Mouse (Mus musculus) neural tube, embryonic 15.5 days (tissue): ENCODE measurements around the gene Vmn2r1. TPM values are rescaled to one million over a fixed set of nuclear protein-coding genes. Genes with fewer than 3 reads are reported as not detected.
A peak's percentile ranks its signal among the peaks of the same experiment; 100 is the strongest.

Experiments
- ATAC-seq: fragments of 200-750 bp; cut with Nextera tagmentation; 2 replicates; pipeline ENCODE4 v1.8.0; 2017; ENCODE audit warnings: mild to moderate bottlenecking, moderate TSS enrichment, moderate library complexity; ENCODE audit not compliant: low FRiP score
- H3K27ac ChIP-seq: fragments of 300-500 bp; sonication (generic); replicated peaks from 2 replicates; pipeline ENCODE4 v1.5.1; 2015; ENCODE audit warnings: mild to moderate bottlenecking, inconsistent platforms
- H3K27me3 ChIP-seq: fragments of 300-500 bp; sonication (generic); replicated peaks from 2 replicates; pipeline ENCODE4 v1.6.1; 2015; ENCODE audit warnings: inconsistent platforms
- H3K36me3 ChIP-seq: fragments of 300-500 bp; sonication (generic); 2 replicates; pipeline ENCODE4 v1.6.1; 2015; ENCODE audit warnings: inconsistent platforms
- H3K4me1 ChIP-seq: fragments of 300-500 bp; sonication (generic); 2 replicates; pipeline ENCODE4 v1.6.1; 2015; ENCODE audit warnings: inconsistent platforms
- H3K4me2 ChIP-seq: fragments of 300-500 bp; sonication (generic); 2 replicates; pipeline ENCODE4 v1.6.1; 2015; ENCODE audit warnings: inconsistent platforms, mild to moderate bottlenecking, moderate library complexity
- H3K4me3 ChIP-seq: fragments of 300-500 bp; sonication (generic); replicated peaks from 2 replicates; pipeline ENCODE4 v1.5.1; 2015; ENCODE audit warnings: mild to moderate bottlenecking, inconsistent platforms
- H3K9ac ChIP-seq: fragments of 300-500 bp; sonication (generic); replicated peaks from 2 replicates; pipeline ENCODE4 v1.6.1; 2015; ENCODE audit warnings: mild to moderate bottlenecking, inconsistent platforms
- H3K9me3 ChIP-seq: fragments of 300-500 bp; sonication (generic); replicated peaks from 2 replicates; pipeline ENCODE4 v1.6.1; 2016; ENCODE audit warnings: inconsistent platforms
- WGBS: fragments of 180-500 bp; shearing (Covaris S2); methylation state at CpG from one replicate; pipeline ENCODE4 v1.1.7; 2015; ENCODE audit warnings: mixed read lengths; 5-methylcytosine and 5-hydroxymethylcytosine counted together
- polyA plus RNA-seq: library from polyadenylated mRNA; unstranded; fragments of >200 nt; fragmentation: Nextera tagmentation; extraction: Ambion mirVana; gene quantifications from 2 replicates; pipeline ENCODE4 v1.2.1, GENCODE M21; 2015

Vmn2r1 gene
- polyA plus RNA-seq, result 0.08 and 0.12 TPM in 2 replicates

DNA sequence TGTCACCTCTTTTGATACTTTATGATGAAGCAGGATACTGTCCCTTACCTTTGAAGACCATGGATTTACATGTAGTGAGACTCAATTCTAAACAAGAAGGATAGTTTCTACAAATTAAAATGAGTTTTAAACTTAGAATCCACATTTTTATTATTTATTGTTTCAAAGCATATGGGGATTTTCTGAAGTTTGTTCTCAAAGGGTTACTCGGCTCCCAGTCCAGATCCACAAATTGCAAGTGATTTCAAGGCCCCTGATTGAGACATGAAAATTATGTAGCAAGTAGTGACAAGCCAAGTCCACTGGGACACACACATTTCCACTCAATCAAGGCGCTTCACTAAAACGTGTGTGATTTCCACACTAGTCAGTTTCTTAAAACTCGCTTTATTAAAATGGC lies at the start of gene Vmn2r1:
Vmn2r1 (plus strand) TSS at position 301 of the 400 bp plus-strand sequence.
- Histone ChIP-seq H3K4me3 (no peak within 1 kb of the TSS), H3K4me1 (no peaks in the 10 kb centered on the region), H3K9me3 (no peaks in the 10 kb centered on the region), H3K36me3 (no peaks in the 10 kb centered on the region), H3K27ac (no peak within 1 kb of the TSS), H3K9ac (no peak within 1 kb of the TSS), H3K27me3 (no peaks in the 10 kb centered on the region), H3K4me2 (no peak within 1 kb of the TSS)
- 83% methylated on average over 4 of the region's 4 CpGs for WGBS
- no peak for ATAC-seq

DNA sequence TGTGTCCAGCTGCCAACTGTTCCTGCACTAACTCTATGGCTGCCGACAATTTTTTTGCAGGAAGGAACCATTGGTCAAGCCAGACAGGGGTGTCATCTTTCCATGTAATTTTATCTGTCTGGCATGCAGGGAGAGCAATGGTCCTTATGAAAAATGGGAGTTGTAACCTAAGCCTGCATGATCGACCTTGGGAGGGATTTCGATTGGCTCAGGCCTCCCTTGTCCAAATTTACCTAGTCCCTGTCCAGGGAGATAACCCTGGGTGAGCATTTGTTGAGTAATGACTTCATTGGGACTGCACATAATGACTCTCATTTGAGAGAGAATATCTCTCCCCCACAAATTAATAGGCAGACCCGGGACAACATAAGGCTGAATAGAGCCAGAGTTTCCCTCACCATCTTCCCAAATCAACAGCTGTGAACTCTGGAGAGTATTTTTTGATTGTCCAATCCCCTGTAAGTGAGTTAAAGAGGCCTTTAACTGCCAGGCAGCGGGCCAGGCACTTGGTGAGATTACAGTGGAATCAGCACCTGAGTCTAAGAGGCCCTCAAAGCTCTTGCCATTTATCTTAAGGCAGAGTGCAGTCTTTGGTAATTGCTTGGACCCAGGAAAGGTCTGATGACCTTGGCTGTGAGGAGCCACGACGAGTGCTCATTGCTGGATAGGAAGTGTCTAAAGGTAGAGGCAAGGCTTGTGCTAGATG lies 43.1 kb upstream of the Vmn2r1 start:
- H3K4me1 ChIP-seq, result 0 out of 2 replicates have a peak, but pooled peaks cover 5% of the 10 kb centered on the region
- no peak overlapping the region for H3K4me2 ChIP-seq
- no peaks in the 10 kb centered on the region for H3K27me3 ChIP-seq
- no peak for ATAC-seq
- no peaks in the 10 kb centered on the region for H3K9me3 ChIP-seq
- H3K4me3 ChIP-seq, result no peak overlapping the region
- WGBS, result 75% methylated on average over 7 of the region's 7 CpGs
- H3K36me3 ChIP-seq, result no peaks in the 10 kb centered on the region
- no peak overlapping the region for H3K9ac ChIP-seq
- H3K27ac ChIP-seq, result no peak overlapping the region

DNA sequence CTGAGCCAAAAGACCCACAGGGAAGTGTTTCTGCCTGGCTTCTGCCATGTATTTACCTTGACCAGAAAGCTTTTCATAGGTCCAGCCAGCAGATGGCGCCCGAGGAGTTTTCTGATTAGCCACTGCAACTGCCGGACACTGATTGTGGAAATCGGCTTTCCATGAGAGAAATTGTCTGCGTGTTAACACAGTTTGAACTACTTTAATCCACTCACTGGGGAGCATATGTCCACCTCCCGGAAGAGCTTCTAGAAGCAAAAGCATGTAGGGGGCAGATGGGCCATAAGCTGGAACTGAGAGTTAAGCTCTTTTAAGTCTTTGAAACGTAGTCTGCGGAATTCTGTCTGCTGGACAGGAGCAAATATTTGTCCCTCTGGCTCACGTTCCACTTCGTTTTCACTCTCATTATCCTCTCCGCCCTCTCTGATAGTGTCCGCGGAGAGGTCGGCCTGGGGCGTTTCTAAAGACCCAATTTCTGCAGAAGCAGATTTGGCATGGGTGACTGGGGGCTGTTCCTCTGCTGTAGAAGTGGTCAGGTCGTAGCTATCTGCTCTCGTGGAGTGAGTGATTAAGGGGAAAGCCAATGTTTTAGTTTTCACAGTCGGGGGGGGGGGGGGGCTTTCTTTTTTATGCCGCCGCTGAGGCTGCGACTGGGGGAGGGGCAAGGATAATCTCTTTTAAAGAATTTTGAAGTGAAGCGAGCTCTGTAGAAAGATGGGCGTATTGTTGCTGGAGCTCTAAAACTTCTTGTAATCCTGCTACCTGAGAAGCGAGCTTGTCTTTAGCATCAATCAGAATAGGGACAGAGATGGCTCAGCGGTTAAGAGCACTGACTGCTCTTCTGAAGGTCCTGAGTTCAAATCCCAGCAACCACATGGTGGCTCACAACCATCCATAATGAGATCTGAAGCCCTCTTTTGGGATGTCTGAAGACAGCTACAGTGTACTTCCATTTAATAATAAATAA lies 41.2 kb upstream of the Vmn2r1 start:
- ATAC-seq, result peak; percentile 91
- 0 out of 2 replicates have a peak, but pooled peaks cover 5% of the 10 kb centered on the region for H3K4me1 ChIP-seq
- WGBS, result 15% methylated on average over 25 of the region's 25 CpGs
- no peaks in the 10 kb centered on the region for H3K27me3 ChIP-seq
- H3K27ac ChIP-seq, result no peak overlapping the region
- peak overlapping the region; percentile 77 for H3K4me2 ChIP-seq
- peak overlapping the region; percentile 39 for H3K4me3 ChIP-seq
- H3K9me3 ChIP-seq, result no peaks in the 10 kb centered on the region
- H3K36me3 ChIP-seq, result no peaks in the 10 kb centered on the region
- peak overlapping the region; percentile 42 for H3K9ac ChIP-seq

DNA sequence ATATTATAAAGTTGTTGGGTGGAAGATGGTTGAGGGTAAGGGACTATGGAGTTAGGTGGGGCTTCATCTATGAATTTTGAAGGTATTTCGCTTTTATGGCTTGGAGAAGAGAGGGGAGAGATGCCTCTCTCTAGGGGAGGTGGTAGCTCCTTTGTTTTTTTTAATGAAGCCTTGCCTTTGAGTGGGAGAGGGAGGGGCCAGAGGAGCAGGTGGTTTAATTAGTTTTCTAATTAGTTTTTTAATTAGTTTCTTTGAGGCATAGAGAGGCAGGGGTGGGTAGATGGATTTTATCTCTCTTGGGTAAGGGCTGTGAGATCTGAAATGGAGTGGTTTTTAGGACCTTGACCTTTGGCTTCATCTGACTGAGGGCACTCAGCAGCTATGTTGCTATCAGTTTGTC lies 31.4 kb downstream of the Vmn2r1 start:
- H3K4me3 ChIP-seq, result no peak overlapping the region
- H3K4me2 ChIP-seq, result no peak overlapping the region
- H3K9ac ChIP-seq, result no peak overlapping the region
- WGBS, result 52% methylated on average over 1 of the region's 1 CpGs
- no peaks in the 10 kb centered on the region for H3K9me3 ChIP-seq
- H3K27ac ChIP-seq, result no peak overlapping the region
- peak; percentile 80 for ATAC-seq
- H3K27me3 ChIP-seq, result no peaks in the 10 kb centered on the region
- no peaks in the 10 kb centered on the region for H3K36me3 ChIP-seq
- H3K4me1 ChIP-seq, result no peaks in the 10 kb centered on the region

DNA sequence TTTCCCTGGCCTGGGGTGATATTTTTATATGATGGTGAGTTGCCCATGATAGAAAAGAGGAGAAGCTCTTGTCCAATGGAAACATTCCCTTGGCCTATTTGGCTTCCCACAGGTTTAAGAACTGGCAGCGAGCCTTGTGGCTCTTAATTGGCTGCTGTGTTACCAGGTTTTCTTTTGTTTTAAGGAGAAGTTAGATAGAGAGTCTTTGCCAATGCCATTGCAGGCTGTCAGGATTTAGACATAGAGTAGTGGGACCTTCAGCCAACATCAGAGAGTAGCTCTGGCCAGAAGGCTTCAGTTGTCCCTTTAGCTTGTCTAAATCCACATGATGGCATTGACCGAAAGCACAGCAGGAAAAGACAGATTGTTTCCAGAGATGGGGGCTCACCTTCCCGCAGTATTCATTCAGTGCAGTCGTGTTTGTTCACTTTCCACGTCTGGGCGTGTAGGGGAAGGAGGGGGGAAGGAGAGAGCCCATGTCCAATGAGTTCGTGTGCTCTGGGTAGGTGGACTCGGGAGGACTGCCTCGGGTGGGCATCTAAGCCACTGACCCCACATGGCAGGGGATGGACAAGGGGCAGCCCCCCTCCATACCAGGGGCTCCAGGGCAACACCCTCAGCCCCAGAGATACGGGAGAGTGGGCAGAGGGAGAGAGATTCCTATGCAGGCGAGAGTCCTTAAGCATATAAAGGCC lies 32.2 kb downstream of the Vmn2r1 start:
- Histone ChIP-seq H3K9ac (no peak overlapping the region), H3K4me1 (no peaks in the 10 kb centered on the region), H3K27ac (no peak overlapping the region), H3K27me3 (no peaks in the 10 kb centered on the region), H3K4me3 (no peak overlapping the region), H3K36me3 (no peaks in the 10 kb centered on the region), H3K9me3 (no peaks in the 10 kb centered on the region), H3K4me2 (no peak overlapping the region)
- 86% methylated on average over 11 of the region's 11 CpGs for WGBS
- peak; percentile 12; the same call in 1 of the 2 replicates for ATAC-seq

DNA sequence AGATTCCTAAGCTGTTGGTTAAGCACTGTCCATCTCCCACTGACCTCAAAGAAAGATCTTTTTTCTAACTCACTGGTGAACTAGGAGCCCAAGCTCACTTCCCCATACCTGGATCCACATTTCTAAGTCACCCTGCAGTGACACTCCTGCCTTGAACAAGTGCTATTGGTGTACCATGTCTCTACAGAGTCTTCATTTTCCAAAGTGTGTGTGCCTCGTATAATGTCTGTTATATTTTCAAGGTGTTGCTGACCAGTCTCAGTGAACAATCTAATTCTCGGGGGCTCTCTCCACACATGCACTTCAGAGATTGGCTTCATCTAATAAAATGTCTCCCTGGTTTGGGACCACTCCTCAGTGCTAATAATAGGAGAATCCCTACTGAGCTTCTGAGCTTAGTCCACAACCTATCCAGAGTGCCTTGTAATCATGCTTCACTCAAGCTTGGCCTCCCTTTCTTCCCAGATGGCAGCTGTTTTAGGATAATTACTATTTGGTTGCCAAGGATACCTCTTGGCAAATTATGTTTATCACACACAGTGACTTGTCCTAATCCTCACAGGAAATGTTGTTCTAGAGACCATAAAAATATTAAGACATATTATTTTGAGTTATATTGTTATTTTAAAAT lies 60.6 kb downstream of the Vmn2r1 start, which contains the start of gene Vmn2r2:
Vmn2r2 (minus strand) TSS at position 51 of the 631 bp plus-strand sequence.
- Histone ChIP-seq H3K4me2 (no peak within 1 kb of the TSS), H3K27ac (no peak within 1 kb of the TSS), H3K27me3 (no peaks in the 10 kb centered on the region), H3K4me3 (no peak within 1 kb of the TSS), H3K36me3 (no peaks in the 10 kb centered on the region), H3K9ac (no peak within 1 kb of the TSS), H3K9me3 (no peaks in the 10 kb centered on the region), H3K4me1 (no peaks in the 10 kb centered on the region)
- peak; percentile 72 for ATAC-seq
- WGBS, result 72% methylated on average over 2 of the region's 2 CpGs

Other genes starting within 250 kb of the Vmn2r1 start
- gene Plch1, start 182.1 kb upstream of the Vmn2r1 start, polyA plus RNA-seq, result 5.8 and 6.8 TPM in 2 replicates
- gene E130311K13Rik, start 152.1 kb upstream of the Vmn2r1 start, polyA plus RNA-seq, result 7.7 and 8.0 TPM in 2 replicates
- gene Slc33a1, start 116.8 kb upstream of the Vmn2r1 start, polyA plus RNA-seq, result 18.9 and 19.8 TPM in 2 replicates
- 38.2 and 38.8 TPM in 2 replicates for gene Gmps, start 105.4 kb upstream of the Vmn2r1 start, polyA plus RNA-seq
- 0.09 TPM in 1 of 2 replicates, not detected in the other for gene Vmn2r2, start 60.4 kb downstream of the Vmn2r1 start, polyA plus RNA-seq
- 0.01 TPM in 1 of 2 replicates, not detected in the other for gene Vmn2r3, start 208.2 kb downstream of the Vmn2r1 start, polyA plus RNA-seq